Mouse (Mus musculus) adrenal gland, postnatal 14 days (tissue): ENCODE data around the gene Scyl1. TPM values are rescaled to one million over a fixed set of nuclear protein-coding genes. Genes with fewer than 3 reads are reported as not detected.

ENCODE experiments used
- DNase-seq: peaks from one replicate; pipeline ENCODE4 v3.0.0; 2021; ENCODE audit warnings: mixed read lengths
- total RNA-seq: library from RNA; stranded (reverse); gene quantifications from 2 replicates; pipeline ENCODE4 v1.2.3, GENCODE M21; 2021

Scyl1 gene
- total RNA-seq, 1 experiment from 2014 or later = 87.4 TPM

DNA sequence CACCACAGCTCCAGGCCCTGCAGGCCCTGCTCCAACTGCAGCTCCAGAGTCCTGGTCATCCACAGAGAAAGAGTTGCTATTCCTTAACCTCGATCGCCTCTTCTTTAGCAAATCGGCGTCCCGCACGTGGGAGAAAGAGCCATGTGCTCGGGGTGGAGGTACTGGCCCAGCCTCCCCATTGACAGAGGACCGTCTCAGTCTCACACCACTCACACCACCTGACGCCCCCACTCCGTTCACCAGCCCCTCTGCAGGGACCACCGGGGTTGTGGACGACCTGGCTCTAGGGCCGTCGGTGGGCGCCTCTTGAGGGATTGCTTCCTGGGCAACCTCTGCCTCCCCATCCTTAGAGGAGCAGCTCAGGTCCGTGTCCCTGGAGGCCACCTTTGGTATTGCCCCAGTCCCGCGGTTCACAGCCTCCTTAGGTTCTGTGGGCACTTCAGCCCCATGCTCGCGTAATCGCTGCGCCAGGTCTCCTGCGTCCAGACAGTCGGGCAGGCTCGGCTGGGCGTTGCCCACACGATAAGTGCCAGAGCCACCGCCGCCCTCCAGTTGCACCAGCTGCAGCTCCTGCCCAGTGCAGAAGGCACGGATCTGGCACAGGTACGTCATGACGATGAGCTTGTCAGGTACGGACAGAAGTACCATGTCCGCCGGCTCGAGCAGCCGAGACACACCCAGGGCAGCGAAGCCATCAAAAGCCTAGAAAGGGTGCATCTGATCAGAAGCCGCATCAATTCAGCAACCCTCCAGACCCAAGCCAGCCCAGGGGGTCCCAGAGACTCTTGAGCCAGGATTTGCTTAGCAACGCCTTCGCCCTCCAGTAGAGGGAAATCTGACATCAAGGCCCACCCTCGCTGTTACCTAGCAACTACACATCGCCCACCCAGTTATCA, 55.2 kb downstream of the Scyl1 start:
- peak; percentile 53 for DNase-seq

DNA sequence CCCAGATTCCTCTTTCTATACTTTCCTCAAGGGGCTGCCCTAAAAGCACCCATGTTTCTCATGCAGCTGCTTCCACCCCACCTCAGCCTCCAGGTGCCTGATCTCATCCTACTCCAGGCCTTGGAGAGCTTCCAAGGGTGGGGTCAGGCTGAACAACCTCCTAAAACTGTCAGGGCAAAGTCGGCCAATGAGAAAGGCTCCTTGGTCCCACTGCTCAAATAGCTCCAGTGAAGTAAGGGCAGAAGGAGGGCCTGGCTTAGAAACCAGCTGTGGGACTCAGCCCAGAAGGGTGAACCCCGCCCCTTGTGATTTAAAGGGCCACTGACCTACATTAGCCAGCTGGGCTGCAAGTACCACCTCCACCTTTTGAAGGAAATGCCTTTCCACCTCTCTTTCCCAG, 57.5 kb downstream of the Scyl1 start:
- peak; percentile 77 for DNase-seq

DNA sequence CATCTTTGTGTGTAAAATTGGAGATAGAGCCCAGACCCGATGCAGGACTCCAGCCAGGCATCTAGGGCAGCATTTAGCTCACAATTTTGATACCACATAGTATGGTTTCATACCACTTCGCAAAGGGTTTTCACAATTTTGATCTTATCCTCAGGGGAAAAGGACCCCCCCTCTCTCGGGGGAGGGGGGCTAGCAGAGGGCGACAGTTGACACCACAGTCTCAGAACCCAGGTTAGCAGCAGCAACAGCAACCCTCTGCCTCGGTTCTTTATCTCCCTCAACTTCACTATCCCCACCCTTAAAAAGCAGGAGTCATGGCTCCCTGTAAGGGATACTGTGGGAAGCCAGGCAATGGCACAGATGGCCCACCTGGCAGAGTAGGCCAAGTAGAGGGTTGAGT, 58.0 kb downstream of the Scyl1 start:
- no peak for DNase-seq

DNA sequence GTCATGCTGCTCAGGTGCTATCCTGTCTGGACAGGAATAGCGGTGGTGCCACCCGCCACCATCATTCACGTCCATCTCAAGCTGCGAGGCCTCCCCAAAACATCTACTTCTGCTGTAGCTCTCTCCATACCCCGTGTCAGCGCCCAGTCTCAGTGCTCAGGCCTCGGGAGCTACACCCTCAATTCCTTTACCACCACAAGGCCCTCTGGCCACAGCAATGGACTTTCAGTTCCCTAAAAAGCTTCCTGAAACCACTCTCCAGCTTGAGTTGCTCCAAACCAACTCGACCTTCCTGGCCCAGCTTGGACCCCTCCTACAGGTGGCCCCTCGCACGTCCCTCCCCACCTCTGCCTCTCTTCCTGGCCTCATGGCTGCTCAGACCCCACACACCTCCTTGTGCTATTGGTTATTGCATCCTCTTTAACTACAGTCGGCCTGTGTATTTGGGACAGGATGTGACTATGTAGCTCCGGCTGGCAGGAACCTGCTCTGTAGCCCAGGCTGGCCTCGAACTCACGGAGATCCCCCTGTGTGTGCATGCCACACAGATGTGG, 59.2 kb downstream of the Scyl1 start:
- DNase-seq = no peak

DNA sequence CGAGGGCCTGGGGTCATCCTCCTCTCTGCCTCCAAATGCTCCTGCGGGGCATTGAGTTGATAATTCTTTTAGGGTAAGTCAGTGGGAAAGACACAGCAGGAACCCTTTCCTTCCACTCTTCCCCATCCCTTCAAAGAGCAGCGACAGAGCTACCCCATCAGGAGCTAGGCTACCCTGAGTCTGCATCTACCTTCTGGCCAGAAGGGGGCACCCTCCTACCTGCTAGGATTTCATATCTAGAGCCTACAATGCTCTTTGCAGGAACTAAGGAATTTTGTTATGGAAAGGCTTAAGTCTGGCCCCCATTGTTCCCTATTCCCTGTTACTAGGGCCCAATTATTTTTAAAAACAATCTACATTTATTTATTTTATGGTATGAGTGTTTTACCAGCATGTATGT, 60.0 kb downstream of the Scyl1 start:
- DNase-seq = peak; percentile 89

DNA sequence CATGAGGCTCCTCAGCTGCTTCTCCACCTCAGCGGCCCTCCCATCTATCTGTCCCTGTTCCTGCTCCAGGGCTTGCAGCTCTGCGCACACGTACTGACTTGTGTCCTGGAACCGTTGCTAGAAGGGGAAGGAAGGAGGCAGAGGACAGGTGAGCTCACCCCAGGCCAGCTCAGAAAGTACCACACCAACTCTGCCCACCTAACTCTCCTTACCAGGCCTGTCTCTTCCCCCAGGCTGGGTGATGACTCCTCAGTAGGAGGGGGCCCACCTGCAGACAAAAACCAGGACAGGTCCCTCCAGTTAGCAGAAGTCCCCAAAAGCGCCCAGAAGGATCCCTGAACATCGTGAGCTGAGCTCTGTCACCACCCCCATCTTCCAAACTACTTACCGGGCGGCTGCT, 60.6 kb downstream of the Scyl1 start:
- no peak for DNase-seq

DNA sequence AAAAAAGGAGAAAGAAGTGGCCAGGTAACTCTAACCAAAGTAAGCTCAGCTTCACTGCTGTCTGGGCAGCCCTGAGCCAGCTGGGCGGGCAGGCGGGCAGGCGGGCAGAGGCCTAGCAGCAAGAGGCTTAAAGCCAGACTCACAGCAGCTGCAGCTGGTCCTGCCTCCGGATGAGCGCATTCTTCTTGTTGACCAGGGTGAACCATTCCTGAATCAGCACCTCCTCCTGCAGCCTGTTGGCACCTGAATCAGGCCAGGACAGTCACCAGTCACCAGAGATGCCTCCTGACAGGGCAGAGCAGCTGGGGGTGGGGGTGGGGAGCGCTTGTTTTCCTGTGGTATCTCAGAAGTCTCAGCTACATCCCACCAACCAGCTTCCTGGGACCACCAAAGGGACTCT, 61.2 kb downstream of the Scyl1 start:
- DNase-seq = peak; percentile 3

Other genes starting within 250 kb of the Scyl1 start
- not detected in 2 replicates for gene Ovol1, start 210.8 kb downstream of the Scyl1 start, total RNA-seq
- 7.3 and 8.0 TPM in 2 replicates for gene Ap5b1, start 203.4 kb downstream of the Scyl1 start, total RNA-seq
- 106 and 113 TPM in 2 replicates for gene Rnaseh2c, start 169.5 kb downstream of the Scyl1 start, total RNA-seq
- gene Kat5, start 161.2 kb downstream of the Scyl1 start, total RNA-seq = 54.8 and 62.0 TPM in 2 replicates
- gene Rela, start 133.9 kb downstream of the Scyl1 start, total RNA-seq = 60.7 and 65.1 TPM in 2 replicates
- 56.4 and 64.0 TPM in 2 replicates for gene Sipa1, start 107.7 kb downstream of the Scyl1 start, total RNA-seq
- 50.4 and 51.2 TPM in 2 replicates for gene Map3k11, start 82.7 kb downstream of the Scyl1 start, total RNA-seq
- 75.1 and 78.4 TPM in 2 replicates for gene Pcnx3, start 82.5 kb downstream of the Scyl1 start, total RNA-seq
- gene Kcnk7, start 67.1 kb downstream of the Scyl1 start, total RNA-seq = not detected in 2 replicates
- 29.1 and 29.3 TPM in 2 replicates for gene Ehbp1l1, start 45.1 kb downstream of the Scyl1 start, total RNA-seq
- 41.3 and 50.4 TPM in 2 replicates for gene Fam89b, start 41.8 kb downstream of the Scyl1 start, total RNA-seq
- gene Ltbp3, start 30.5 kb downstream of the Scyl1 start, total RNA-seq = 212 and 214 TPM in 2 replicates
- gene Frmd8, start 103.9 kb upstream of the Scyl1 start, total RNA-seq = 26.0 and 34.5 TPM in 2 replicates
- 14.7 and 16.5 TPM in 2 replicates for gene Slc25a45, start 106.4 kb upstream of the Scyl1 start, total RNA-seq
- gene Tigd3, start 122.7 kb upstream of the Scyl1 start, total RNA-seq = 1.4 and 1.7 TPM in 2 replicates
- gene Dpf2, start 141.6 kb upstream of the Scyl1 start, total RNA-seq = 118 and 119 TPM in 2 replicates
- gene Cdc42ep2, start 153.4 kb upstream of the Scyl1 start, total RNA-seq = 9.6 and 9.7 TPM in 2 replicates
- gene Pola2, start 192.8 kb upstream of the Scyl1 start, total RNA-seq = 24.6 and 28.4 TPM in 2 replicates
- not detected in 2 replicates for gene Slc22a20, start 214.7 kb upstream of the Scyl1 start, total RNA-seq
- gene Capn1, start 244.5 kb upstream of the Scyl1 start, total RNA-seq = 28.5 and 41.5 TPM in 2 replicates